Mouse (Mus musculus): ENCODE data around the gene Psmd4. TPM values are rescaled to one million over a fixed set of nuclear protein-coding genes. Genes with fewer than 3 reads are reported as not detected.

Gene Psmd4
- polyA plus RNA-seq, 1 experiment from 2014 or later: 282 TPM

GRCm38 (mm10) chr3:95003273-95003672 lies 39.1 kb downstream of the Psmd4 start:
- no peak overlapping the region for H3K9ac ChIP-seq
- ATAC-seq (ENCODE audit: low FRiP score, low read depth): no peak
- no peak overlapping the region for H3K4me3 ChIP-seq
- H3K36me3 ChIP-seq: peaks cover 92% of the 10 kb centered on the region
- H3K4me2 ChIP-seq (replicated peaks): no peak overlapping the region
- no peaks in the 10 kb centered on the region for H3K4me1 ChIP-seq
- H3K9me3 ChIP-seq: no peaks in the 10 kb centered on the region
- H3K27ac ChIP-seq: no peak overlapping the region
- H3K27me3 ChIP-seq: no peaks in the 10 kb centered on the region

GRCm38 (mm10) chr3:95002569-95002968 lies 39.8 kb downstream of the Psmd4 start:
- no peaks in the 10 kb centered on the region for H3K9me3 ChIP-seq
- no peaks in the 10 kb centered on the region for H3K27me3 ChIP-seq
- peaks cover 92% of the 10 kb centered on the region for H3K36me3 ChIP-seq
- 87% methylated on average over 4 of the region's 4 CpGs for WGBS
- no peak overlapping the region for H3K9ac ChIP-seq
- no peak for ATAC-seq (ENCODE audit: low FRiP score, low read depth)
- H3K4me2 ChIP-seq (replicated peaks): no peak overlapping the region
- no peak overlapping the region for H3K27ac ChIP-seq
- no peaks in the 10 kb centered on the region for H3K4me1 ChIP-seq
- no peak overlapping the region for H3K4me3 ChIP-seq

DNA sequence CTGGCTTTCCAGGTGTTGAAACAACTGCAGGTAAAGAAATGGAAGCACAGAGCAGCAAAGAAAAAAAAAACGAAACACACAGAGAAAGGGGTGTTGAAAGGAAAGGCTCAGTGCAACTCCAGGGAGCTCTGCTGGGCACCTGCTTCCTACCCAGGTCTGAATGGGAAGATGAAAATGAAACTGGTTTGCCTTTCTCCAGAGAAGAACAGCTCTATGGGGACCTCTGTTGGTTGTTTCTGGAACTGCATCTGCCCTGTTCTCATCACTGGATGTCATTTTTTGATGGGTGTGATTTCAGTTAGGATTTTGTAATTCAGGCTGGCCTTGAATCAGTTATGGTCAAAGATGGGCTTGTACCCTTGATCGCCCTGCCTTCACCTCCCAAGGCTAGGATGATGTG lies 45.5 kb downstream of the Psmd4 start:
- no peak overlapping the region for H3K4me3 ChIP-seq
- peaks cover 97% of the 10 kb centered on the region for H3K36me3 ChIP-seq
- no peak overlapping the region for H3K4me2 ChIP-seq (replicated peaks)
- no peaks in the 10 kb centered on the region for H3K9me3 ChIP-seq
- no peak overlapping the region for H3K9ac ChIP-seq
- H3K27ac ChIP-seq: no peak overlapping the region
- 44% methylated on average over 2 of the region's 2 CpGs for WGBS
- ATAC-seq (ENCODE audit: low FRiP score, low read depth): no peak
- no peaks in the 10 kb centered on the region for H3K27me3 ChIP-seq
- no peaks in the 10 kb centered on the region for H3K4me1 ChIP-seq

DNA sequence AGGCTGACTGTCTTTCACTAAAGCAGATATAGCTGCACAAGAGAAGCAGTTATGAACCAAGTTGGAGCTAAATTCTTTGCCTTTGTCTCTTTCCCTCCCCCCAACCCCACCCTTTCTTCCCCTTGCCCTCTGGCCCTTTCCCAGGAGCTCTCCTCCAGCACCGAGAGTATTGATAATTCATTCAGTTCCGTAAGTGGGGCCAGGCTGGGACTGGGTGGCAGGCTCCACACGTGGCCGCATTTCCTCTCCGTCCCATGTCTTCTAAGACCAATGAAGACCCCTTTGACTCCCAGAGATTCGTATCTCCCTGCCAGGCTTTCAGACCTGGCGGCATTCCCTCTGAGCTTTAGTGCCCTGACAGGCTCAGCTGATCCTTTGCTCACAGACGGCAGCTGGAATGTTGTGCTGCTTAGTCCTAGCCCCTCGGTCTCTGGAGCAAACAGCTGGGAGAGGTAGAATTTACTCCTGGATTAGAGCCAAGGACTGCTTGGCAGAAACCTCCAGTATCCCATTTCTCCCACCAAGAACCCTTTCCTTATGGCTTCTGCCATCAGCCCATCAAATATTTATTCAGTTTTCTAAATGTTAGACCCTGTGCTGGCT lies 53.2 kb downstream of the Psmd4 start:
- H3K36me3 ChIP-seq: peaks cover 69% of the 10 kb centered on the region
- WGBS: 42% methylated on average over 9 of the region's 9 CpGs

GRCm38 (mm10) chr3:94987578-94987977 lies 54.8 kb downstream of the Psmd4 start:
- no peaks in the 10 kb centered on the region for H3K9me3 ChIP-seq
- peaks cover 32% of the 10 kb centered on the region for H3K4me1 ChIP-seq
- no peaks in the 10 kb centered on the region for H3K27me3 ChIP-seq
- H3K9ac ChIP-seq: no peak overlapping the region
- no peak for ATAC-seq (ENCODE audit: low FRiP score, low read depth)
- no peak overlapping the region for H3K27ac ChIP-seq
- H3K4me2 ChIP-seq (replicated peaks): no peak overlapping the region
- H3K36me3 ChIP-seq: peaks cover 65% of the 10 kb centered on the region
- no peak overlapping the region for H3K4me3 ChIP-seq

More for the DNA sequence above, 53.2 kb downstream of the Psmd4 start:
- no peak overlapping the region for H3K4me3 ChIP-seq
- no peaks in the 10 kb centered on the region for H3K9me3 ChIP-seq
- H3K4me2 ChIP-seq (replicated peaks): peak overlapping the region; percentile 38
- no peaks in the 10 kb centered on the region for H3K27me3 ChIP-seq
- peaks cover 32% of the 10 kb centered on the region for H3K4me1 ChIP-seq
- ATAC-seq (ENCODE audit: low FRiP score, low read depth): peak; percentile 87
- 0 out of 2 replicates have a peak overlapping the region, but pooled peaks have one; percentile 14 for H3K9ac ChIP-seq
- H3K27ac ChIP-seq: peak overlapping the region; percentile 67

DNA sequence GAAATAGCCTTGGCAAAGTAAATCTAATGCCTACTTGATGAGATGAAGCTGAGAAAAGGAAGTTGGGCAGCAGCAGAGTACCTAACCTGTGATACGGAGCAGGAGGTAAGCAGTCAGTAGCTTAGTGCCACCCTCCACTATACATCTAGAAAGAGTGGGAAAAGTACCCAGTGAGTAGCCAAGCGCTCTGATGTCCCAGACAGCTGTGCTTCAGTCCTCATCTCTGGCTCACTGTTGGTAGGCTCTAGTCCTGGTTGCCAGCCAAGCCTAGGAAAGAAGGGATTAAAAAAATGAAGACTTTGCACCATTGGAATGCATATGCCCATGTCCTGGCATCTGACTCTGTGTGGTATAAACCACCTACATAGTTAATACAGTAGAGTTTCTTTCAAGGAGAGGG lies 56.9 kb downstream of the Psmd4 start:
- WGBS: 90% methylated on average over 2 of the region's 2 CpGs
- Histone ChIP-seq H3K4me3 (no peak overlapping the region), H3K9ac (no peak overlapping the region), H3K4me2 (replicated peaks) (no peak overlapping the region), H3K9me3 (no peaks in the 10 kb centered on the region), H3K4me1 (peaks cover 32% of the 10 kb centered on the region), H3K27me3 (no peaks in the 10 kb centered on the region), H3K27ac (no peak overlapping the region), H3K36me3 (peaks cover 69% of the 10 kb centered on the region)
- no peak for ATAC-seq (ENCODE audit: low FRiP score, low read depth)

DNA sequence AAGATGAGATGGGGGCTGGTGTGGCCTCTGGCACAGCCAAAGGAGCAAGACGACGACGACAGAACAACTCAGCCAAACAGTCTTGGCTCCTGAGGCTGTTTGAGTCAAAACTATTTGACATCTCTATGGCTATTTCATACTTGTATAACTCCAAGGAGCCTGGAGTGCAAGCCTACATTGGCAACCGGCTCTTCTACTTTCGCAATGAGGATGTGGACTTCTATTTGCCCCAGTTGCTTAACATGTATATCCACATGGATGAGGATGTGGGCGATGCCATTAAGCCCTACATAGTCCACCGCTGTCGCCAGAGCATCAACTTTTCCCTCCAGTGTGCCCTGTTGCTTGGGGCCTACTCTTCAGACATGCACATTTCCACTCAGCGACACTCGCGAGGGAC lies 58.1 kb downstream of the Psmd4 start:
- Histone ChIP-seq H3K27me3 (no peaks in the 10 kb centered on the region), H3K36me3 (peaks cover 68% of the 10 kb centered on the region), H3K9ac (no peak overlapping the region), H3K4me3 (no peak overlapping the region), H3K4me2 (replicated peaks) (no peak overlapping the region), H3K4me1 (peaks cover 20% of the 10 kb centered on the region), H3K9me3 (no peaks in the 10 kb centered on the region), H3K27ac (no peak overlapping the region)
- no peak for ATAC-seq (ENCODE audit: low FRiP score, low read depth)
- WGBS: 93% methylated on average over 11 of the region's 11 CpGs

Small RNA genes lying within 50 kb of the gene (microRNA-seq; reads per million reads assigned to microRNA genes)
- gene Mir7013: not detected

Other genes starting within 250 kb of the Psmd4 start
- 21.2 and 25.0 TPM in 2 replicates for gene Pogz, start 205.0 kb downstream of the Psmd4 start, polyA plus RNA-seq (2015; fragmentation: Nextera tagmentation; extraction: Ambion mirVana)
- 361 and 368 TPM in 2 replicates for gene Psmb4, start 155.7 kb downstream of the Psmd4 start, polyA plus RNA-seq (2015; fragmentation: Nextera tagmentation; extraction: Ambion mirVana)
- 32.7 and 34.8 TPM in 2 replicates for gene Selenbp1, start 109.6 kb downstream of the Psmd4 start, polyA plus RNA-seq (2015; fragmentation: Nextera tagmentation; extraction: Ambion mirVana)
- gene Rfx5, start 88.5 kb downstream of the Psmd4 start, polyA plus RNA-seq (2015; fragmentation: Nextera tagmentation; extraction: Ambion mirVana): 8.6 TPM in 2 replicates
- 27.8 and 34.3 TPM in 2 replicates for gene Pi4kb, start 67.9 kb downstream of the Psmd4 start, polyA plus RNA-seq (2015; fragmentation: Nextera tagmentation; extraction: Ambion mirVana)
- gene Zfp687, start 27.2 kb downstream of the Psmd4 start, polyA plus RNA-seq (2015; fragmentation: Nextera tagmentation; extraction: Ambion mirVana): 23.5 and 24.4 TPM in 2 replicates
- 26.5 and 28.4 TPM in 2 replicates for gene Pip5k1a, start 64.3 kb upstream of the Psmd4 start, polyA plus RNA-seq (2015; fragmentation: Nextera tagmentation; extraction: Ambion mirVana)
- gene Vps72, start 68.4 kb upstream of the Psmd4 start, polyA plus RNA-seq (2015; fragmentation: Nextera tagmentation; extraction: Ambion mirVana): 216 and 217 TPM in 2 replicates
- gene Tmod4, start 81.9 kb upstream of the Psmd4 start, polyA plus RNA-seq (2015; fragmentation: Nextera tagmentation; extraction: Ambion mirVana): 1.9 and 2.5 TPM in 2 replicates
- 82.4 and 84.4 TPM in 2 replicates for gene Scnm1, start 91.4 kb upstream of the Psmd4 start, polyA plus RNA-seq (2015; fragmentation: Nextera tagmentation; extraction: Ambion mirVana)
- 19.1 and 19.6 TPM in 2 replicates for gene Lysmd1, start 91.5 kb upstream of the Psmd4 start, polyA plus RNA-seq (2015; fragmentation: Nextera tagmentation; extraction: Ambion mirVana)
- 2.6 and 3.1 TPM in 2 replicates for gene Tnfaip8l2, start 99.7 kb upstream of the Psmd4 start, polyA plus RNA-seq (2015; fragmentation: Nextera tagmentation; extraction: Ambion mirVana)
- 11.1 and 11.7 TPM in 2 replicates for gene Sema6c, start 117.8 kb upstream of the Psmd4 start, polyA plus RNA-seq (2015; fragmentation: Nextera tagmentation; extraction: Ambion mirVana)
- gene Gabpb2, start 175.3 kb upstream of the Psmd4 start, polyA plus RNA-seq (2015; fragmentation: Nextera tagmentation; extraction: Ambion mirVana): 11.5 and 12.5 TPM in 2 replicates
- gene Cdc42se1, start 186.1 kb upstream of the Psmd4 start, polyA plus RNA-seq (2015; fragmentation: Nextera tagmentation; extraction: Ambion mirVana): 77.1 and 82.7 TPM in 2 replicates
- 15.1 and 17.1 TPM in 2 replicates for gene Mllt11, start 189.6 kb upstream of the Psmd4 start, polyA plus RNA-seq (2015; fragmentation: Nextera tagmentation; extraction: Ambion mirVana)
- gene Gm128, start 199.0 kb upstream of the Psmd4 start, polyA plus RNA-seq (2015; fragmentation: Nextera tagmentation; extraction: Ambion mirVana): 0.73 and 0.88 TPM in 2 replicates
- gene Bnipl, start 208.6 kb upstream of the Psmd4 start, polyA plus RNA-seq (2015; fragmentation: Nextera tagmentation; extraction: Ambion mirVana): 2.2 and 2.5 TPM in 2 replicates
- 38.1 and 41.2 TPM in 2 replicates for gene Mindy1, start 238.7 kb upstream of the Psmd4 start, polyA plus RNA-seq (2015; fragmentation: Nextera tagmentation; extraction: Ambion mirVana)
- gene Prune1, start 239.5 kb upstream of the Psmd4 start, polyA plus RNA-seq (2015; fragmentation: Nextera tagmentation; extraction: Ambion mirVana): 24.2 and 26.9 TPM in 2 replicates